Mouse (Mus musculus) CD8-positive naive resting alpha-beta T cell, adult 2 months (primary cell): ENCODE data around the gene D430042O09Rik.

ENCODE experiments used
- DNase-seq, 2 experiments: peaks; one replicate each; pipeline ENCODE4 v3.0.0; 2022; ENCODE audit warnings: low read depth in 2 of 2, low spot score in 2 of 2

The D430042O09Rik gene

GRCm38 (mm10) chr7:125868570-125868969 lies 160.9 kb downstream of the D430042O09Rik start:
- no peak for DNase-seq

- DNase-seq = no peak
These were observed 163.9 kb downstream of the D430042O09Rik start for GRCm38 (mm10) chr7:125871404-125872201.

DNA sequence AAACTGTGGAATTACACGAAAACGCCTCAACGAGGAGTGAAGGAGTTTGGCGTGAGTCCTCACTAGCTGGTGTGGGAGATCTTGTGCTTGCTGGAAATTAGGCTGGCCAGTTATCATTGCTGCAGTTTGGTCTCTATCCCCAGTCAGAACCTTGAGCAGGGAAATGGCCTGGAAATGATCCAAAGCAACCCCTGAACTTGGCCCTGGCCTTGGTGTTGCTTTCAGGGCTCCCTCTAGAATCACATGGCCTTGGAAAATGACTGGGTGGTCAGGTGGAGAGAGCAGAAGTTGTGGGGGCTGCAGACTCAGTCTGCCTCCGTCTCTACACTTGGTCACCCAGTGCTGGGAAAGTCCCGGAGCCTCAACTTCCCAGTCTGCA lies 164.5 kb downstream of the D430042O09Rik start:
- DNase-seq = no peak

GRCm38 (mm10) chr7:125872874-125873273 lies 165.2 kb downstream of the D430042O09Rik start:
- DNase-seq = no peak

DNA sequence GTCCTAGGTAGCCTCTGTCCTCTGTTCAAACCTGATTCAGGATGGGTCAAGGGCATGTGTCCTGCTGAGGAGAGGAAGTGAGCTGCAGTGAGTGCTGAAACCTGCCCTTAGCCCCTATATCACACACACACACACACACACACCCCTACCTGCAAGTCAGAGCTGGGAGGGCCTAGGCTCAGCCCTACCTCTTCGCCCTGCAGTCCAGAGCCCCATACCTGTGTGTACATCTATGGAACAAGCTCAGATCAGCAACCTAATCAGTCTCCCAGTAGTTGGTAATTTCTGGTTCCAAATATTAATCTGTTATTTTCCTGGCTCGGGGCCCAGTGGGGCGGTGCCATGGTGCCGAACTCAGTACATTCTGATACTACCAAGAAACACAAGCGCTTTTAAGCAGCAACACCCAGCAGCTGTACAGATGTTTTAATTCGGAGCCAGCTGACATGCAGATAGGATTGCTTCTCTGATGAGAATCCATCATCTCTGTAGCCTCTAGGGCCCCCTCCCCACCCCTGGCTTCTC lies 166.3 kb downstream of the D430042O09Rik start:
- no peak for DNase-seq

DNA sequence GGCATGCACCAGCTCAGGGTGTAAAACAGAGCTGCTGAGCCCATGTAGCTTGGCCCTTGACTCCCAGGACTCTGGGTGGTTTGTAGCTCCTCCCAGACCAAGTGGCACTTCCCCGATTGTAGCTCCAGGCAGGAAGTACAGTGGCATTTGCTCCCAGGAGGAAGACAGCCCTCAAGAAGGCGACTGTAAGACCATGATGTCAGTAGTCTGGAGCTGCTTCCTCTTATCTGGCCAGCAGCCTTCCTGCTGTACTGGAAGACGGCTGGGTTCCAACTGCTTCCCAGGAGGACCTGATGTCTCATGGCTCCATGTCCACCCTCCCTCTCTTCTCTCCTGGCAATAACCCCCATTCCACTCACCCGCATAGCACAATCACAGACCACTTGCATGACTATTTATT lies 170.4 kb downstream of the D430042O09Rik start:
- DNase-seq = no peak

GRCm38 (mm10) chr7:125883232-125883631 lies 175.5 kb downstream of the D430042O09Rik start:
- no peak for DNase-seq

- DNase-seq = no peak
These were observed 178.5 kb downstream of the D430042O09Rik start for GRCm38 (mm10) chr7:125886116-125886680.

GRCm38 (mm10) chr7:125887124-125887523 lies 179.4 kb downstream of the D430042O09Rik start:
- no peak for DNase-seq

- DNase-seq = no peak
These were observed 180.1 kb downstream of the D430042O09Rik start for GRCm38 (mm10) chr7:125887761-125888160.

DNA sequence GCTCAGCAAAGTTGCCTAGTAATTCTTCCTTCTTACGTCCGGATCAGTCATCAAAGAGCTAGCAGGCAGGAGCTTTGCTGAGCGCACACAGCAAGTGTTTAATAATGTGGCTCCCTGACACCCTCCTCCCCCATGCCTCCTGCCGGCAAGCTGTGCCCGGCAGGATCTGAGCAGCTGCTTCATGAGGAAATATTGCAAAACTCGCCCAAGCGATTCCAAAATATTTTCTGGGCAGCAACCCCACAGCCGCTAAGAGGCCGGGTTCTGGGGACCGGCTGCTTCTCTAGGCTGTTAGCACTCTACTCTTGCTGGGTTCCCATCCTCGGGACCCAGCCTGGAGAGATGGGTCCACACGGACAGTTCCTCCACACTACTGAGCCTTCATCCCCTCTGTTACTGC lies 180.7 kb downstream of the D430042O09Rik start:
- DNase-seq = no peak

- DNase-seq = no peak
These were observed 185.9 kb downstream of the D430042O09Rik start for GRCm38 (mm10) chr7:125893621-125894020.

DNA sequence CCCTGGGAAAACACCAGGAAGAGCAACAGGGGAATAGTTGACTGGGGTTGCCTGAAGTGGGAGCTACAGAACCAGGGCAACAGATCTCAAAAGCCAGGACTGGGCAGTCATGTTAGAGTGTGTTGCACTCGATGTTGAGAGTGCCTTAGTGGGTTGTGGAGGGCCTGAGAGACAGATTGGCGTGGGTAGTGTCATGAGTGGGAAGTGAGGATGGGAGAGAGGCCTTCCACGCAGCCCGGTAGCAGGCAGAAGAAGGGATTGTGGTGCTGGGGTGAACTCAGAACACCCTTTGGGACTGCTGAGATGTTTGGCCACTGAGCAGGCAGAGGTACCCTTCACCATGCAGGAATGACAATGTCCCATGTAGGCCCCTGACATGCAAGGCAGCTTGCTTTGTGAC lies 189.4 kb downstream of the D430042O09Rik start:
- no peak for DNase-seq

DNA sequence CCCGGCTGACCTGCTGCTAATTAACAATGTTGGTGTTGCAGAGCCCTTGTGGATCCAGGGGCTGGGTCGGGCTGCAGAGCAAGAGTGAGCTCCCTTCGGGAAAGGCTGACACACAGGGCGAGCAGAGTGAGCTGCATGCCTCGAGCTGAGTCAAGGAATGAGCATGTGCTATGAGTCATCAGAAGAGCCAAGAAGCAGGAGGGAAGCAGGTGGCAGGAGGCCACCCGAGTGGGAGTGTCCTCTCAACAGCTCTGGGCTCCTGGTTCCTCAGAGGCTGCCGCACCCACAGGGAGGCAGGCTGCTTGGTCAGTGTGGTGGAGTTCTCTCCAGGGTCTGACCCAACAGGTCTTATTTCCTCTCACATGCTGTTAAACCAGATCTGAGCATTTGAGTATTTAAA lies 191.3 kb downstream of the D430042O09Rik start:
- no peak for DNase-seq

DNA sequence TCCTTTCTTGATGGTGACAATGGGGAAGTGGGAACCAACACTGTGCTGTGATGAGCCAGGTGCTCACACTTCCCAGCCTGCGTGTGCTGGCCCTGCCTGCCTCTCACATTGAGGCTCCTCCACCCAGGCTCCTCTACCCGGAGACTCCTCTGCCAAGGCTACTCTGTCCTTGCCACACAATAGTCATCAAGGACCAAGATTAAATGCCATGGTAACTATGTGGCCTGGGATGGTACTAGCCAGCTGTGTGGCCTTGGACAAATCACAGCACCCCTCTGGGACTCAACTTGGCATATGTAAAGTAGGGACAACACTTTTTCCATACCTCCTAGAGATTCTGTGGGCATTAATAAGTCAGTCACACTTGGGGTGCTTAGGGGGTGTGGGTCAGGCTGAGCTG lies 192.2 kb downstream of the D430042O09Rik start:
- DNase-seq = no peak

DNA sequence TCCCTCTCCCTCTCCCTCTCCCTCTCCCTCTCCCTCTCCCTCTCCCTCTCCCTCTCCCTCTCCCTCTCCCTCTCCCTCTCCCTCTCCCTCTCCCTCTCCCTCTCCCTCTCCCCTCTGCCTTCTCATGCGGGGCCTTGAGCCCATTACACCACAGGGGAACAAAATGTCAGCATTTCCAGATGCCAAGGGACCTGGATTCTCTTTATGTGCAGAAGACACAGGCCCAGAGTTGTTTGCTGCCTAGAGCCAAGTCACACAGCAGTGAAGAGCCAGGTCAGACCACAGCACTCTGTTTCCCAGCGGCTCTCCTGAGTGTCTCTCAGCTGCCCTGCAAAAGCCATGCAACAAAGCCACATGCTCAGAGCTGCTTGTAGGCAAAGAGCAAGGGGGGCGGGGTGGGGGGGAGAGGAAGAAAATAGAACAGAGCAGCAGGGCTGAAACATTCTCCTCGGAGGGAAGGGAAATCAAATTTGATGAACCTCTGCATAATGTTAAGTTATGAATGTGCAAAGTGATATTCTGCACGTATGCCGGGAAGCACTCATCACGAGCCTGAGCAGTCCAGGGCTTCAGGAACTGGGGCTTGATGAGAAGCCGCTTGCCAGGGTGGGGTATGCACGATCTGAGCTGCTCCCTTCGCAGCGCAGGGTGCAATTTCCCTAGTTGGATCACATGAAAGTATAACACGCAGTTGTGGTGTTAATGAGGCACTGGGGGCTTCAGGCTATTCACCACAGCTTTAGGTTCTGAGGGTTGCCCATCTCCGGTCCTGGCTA lies 192.9 kb downstream of the D430042O09Rik start:
- DNase-seq = no peak

DNA sequence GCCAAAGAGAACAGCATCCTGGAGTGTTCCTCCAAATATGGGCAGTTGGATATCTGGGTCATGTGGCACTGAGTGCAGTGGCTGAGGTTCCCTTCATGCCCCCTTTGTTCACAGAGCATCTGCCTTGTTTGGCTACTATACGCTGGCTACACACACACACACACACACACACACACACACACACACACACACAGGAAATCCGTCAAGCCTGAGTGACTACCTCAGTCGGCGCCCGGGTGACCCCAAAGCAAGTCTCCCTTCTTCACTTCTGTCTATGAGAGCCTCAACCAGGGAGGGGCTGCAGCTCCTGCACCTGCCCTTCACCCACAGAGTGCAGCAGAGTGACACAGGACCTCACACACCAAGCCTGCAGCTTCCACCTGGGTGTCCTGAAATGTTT lies 213.1 kb downstream of the D430042O09Rik start:
- no peak for DNase-seq

DNA sequence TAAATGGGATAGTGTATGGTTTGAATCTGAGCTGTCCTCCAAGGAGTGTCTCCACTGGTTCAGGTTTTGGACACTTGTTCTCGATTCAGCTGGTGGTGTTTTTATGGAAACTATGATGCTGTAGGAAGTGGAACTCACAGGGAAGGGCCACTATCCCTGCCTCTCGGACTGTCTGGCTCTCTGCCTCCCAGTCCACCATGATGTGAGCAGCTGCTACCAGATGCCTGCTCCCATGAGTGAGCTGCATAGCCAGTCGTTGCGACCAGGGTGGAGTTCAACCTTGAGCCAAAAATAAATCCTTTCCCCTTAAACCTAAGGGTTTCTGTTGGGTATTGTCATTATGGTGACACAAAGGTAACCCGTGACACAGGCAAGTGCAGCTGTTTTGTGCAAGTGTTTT lies 216.4 kb downstream of the D430042O09Rik start:
- no peak for DNase-seq
